Mouse (Mus musculus) small intestine, adult 2 months (tissue): ENCODE measurements around the gene Tssc4.

Experiments used
- CTCF ChIP-seq: fragments of 200-500 bp; IDR thresholded peaks from 2 replicates; pipeline ENCODE4 v1.5.1; 2012; ENCODE audit warnings: low read depth, mild to moderate bottlenecking, control low read depth, inconsistent platforms, low read length, moderate library complexity, mixed read lengths; ENCODE audit not compliant: insufficient replicate concordance, insufficient read length; ENCODE audit errors: extremely low read depth
- POLR2A ChIP-seq: fragments of 200-500 bp; IDR thresholded peaks from 2 replicates; pipeline ENCODE4 v1.6.1; 2012; ENCODE audit warnings: low read depth, mild to moderate bottlenecking, control low read depth, inconsistent platforms, low read length, moderate library complexity

DNA sequence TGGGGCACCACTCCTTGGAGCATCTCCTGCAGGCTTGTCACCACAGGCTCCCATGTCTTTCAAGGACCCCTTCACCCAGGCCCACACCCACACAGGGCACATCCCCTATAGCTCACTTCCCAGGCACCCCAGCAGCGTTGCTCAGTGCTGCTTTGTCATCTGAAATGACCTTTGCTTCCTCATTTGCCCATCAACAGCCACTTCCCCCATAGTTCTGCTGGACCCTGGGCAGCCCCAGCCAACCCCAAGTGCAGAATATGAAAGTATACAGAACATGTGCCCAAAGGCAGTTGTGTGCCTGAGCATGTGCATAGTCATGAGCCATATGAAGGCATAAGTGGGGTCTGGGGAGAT, 26.5 kb downstream of the Tssc4 start:
- TF ChIP-seq CTCF (no peak), POLR2A (no peak)
